Mouse (Mus musculus): Measurements from ENCODE around the gene Zfyve27. TPM values are rescaled to one million over a fixed set of nuclear protein-coding genes. Genes with fewer than 3 reads are reported as not detected.

Zfyve27 gene
- 8.1 TPM for polyA plus RNA-seq (2014; fragmentation: Illumina TruSeq; extraction: RNeasy Lipid Tissue Mini Kit (QIAGEN cat#74804); ENCODE audit: low read depth, low replicate concordance)

DNA sequence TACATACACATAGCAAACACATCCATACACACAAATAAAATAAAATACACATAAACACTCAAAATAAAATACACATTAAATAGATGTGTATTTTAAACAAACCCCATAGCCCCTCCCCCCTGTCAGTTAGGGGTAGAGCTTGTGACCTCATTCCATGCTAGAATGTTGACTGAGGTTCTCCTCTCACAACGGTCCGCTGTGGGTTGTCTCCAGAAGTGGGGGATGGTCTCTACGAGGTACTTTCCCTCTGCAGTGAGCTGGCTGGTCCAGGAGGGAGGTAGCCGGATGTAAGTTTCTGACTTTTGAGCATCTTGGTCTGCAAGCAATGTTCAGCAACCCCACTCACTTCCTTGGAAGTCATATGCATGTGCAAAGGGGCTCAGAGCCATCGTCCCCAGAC is at the start of gene Zfyve27:
TSS of gene Zfyve27 (plus strand) at position 188 of the 400 bp plus-strand sequence.

DNA sequence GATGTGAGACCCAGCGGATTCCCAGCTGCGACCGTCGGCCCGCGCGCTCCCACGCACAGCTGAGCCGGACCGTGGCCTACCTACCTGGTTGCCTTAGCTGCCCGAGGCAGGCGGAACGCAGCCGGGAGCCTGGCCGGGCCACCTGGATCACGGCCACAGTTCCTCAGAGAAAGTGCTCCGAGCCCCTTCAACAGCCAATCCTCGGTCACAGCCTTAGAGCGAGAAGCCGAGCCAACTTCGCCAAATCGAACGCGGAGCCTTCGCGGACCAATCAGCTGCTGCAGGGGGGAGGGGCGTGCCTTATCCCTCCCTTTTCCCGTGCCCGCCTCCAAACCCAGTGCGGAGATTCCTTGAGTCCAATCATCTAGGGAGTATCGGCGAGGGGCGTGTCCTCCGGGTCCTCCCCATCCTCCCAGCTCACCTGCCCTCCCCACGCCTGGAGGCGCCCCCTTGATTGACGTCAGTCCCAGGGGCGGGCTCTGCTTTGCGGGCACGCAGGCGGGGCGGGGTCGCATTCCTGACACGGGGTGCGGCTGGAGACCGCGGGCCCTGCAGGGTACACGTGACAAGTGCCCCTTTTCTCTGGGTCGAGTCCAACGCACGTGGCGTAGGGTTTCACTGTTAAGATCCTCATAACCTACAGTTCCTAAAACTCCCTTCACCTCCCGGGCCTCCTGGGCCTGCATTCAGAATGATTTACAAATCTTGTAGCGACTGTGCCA is 34.8 kb upstream of the Zfyve27 start, which contains the start of gene Avpi1:
TSS of gene Avpi1 (minus strand) at position 273 of the 722 bp plus-strand sequence.

DNA sequence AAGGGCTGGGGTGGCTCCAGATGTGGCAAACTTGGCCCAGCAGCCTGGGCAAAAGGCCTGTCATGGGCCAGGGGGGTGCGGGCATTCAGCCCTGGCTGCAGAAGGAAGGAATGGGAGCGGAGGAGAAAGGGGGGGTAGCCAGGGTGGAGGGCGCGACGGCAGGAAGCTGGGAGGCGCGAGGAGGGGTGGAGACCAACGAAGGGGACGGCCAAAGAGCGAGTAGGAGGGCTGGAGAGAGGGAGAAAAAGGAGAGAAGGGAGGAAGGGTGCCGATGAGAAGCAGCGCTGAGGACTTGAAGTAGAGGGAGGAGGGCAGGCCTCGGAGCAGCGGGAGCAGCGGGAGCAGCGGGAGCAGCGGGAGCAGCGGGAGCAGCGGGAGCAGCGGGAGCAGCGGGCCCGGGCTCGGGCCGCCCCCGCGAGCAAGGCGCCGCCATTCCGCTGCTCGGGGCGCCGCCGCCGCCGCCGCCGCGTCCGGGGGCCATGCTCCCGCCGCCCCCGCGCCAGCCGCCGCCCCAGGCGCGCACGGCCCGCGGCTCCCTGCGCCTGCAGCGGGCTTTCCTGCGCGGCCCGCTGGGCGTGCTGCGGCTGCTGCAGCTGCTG is 16.5 kb upstream of the Zfyve27 start, which contains the start of gene Marveld1:
TSS of gene Marveld1 (plus strand) at position 231 of the 599 bp plus-strand sequence.

DNA sequence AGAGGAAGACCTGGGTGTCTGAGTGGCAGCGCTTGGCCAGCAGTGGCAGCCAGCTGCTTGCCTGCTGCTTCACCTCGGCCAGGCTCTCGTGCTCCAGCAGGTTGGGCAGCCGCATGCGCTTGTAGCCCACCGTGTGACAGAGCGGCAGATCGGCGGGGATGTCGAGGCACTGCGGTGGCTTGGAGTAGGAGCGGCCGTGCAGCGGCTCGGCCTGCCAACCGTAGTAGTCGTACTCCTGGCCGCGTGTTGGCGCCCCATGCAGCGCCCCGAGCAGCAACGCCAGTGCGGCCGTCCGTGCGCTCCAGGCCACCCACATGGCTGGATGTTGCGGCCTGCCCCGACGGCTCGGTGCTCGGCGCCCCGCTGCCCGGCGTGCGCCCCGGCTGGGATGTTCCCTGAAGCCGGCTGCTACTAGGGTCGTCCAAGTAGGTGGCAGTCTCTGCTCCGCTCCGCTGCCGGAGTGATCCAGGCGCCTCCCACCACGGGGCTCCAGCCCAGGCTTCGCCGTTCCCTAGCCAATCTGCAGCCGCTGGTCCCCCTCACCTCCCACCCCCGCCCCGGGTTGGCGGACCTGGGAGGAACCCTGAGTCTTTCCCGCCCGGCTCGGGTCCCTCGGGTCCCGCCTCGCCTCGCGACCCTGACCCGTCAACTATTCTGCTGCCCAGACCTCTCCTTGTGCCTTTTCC is 38.1 kb downstream of the Zfyve27 start, which contains the start of gene Sfrp5:
TSS of gene Sfrp5 (minus strand) at position 557 of the 686 bp plus-strand sequence.

Other genes starting within 250 kb of the Zfyve27 start
- 33.2 TPM for gene Exosc1, start 230.5 kb upstream of the Zfyve27 start, polyA plus RNA-seq (2014; fragmentation: Illumina TruSeq; extraction: RNeasy Lipid Tissue Mini Kit (QIAGEN cat#74804); ENCODE audit: low read depth, low replicate concordance)
- gene Zdhhc16, start 230.5 kb upstream of the Zfyve27 start, polyA plus RNA-seq (2014; fragmentation: Illumina TruSeq; extraction: RNeasy Lipid Tissue Mini Kit (QIAGEN cat#74804); ENCODE audit: low read depth, low replicate concordance): 30.8 TPM
- 13.2 TPM for gene Mms19, start 182.8 kb upstream of the Zfyve27 start, polyA plus RNA-seq (2014; fragmentation: Illumina TruSeq; extraction: RNeasy Lipid Tissue Mini Kit (QIAGEN cat#74804); ENCODE audit: low read depth, low replicate concordance)
- 0.52 TPM for gene Ubtd1, start 182.2 kb upstream of the Zfyve27 start, polyA plus RNA-seq (2014; fragmentation: Illumina TruSeq; extraction: RNeasy Lipid Tissue Mini Kit (QIAGEN cat#74804); ENCODE audit: low read depth, low replicate concordance)
- gene Ankrd2, start 128.0 kb upstream of the Zfyve27 start, polyA plus RNA-seq (2014; fragmentation: Illumina TruSeq; extraction: RNeasy Lipid Tissue Mini Kit (QIAGEN cat#74804); ENCODE audit: low read depth, low replicate concordance): not detected
- gene Hoga1, start 118.3 kb upstream of the Zfyve27 start, polyA plus RNA-seq (2014; fragmentation: Illumina TruSeq; extraction: RNeasy Lipid Tissue Mini Kit (QIAGEN cat#74804); ENCODE audit: low read depth, low replicate concordance): 0.35 TPM
- gene 4933411K16Rik, start 111.7 kb upstream of the Zfyve27 start, polyA plus RNA-seq (2014; fragmentation: Illumina TruSeq; extraction: RNeasy Lipid Tissue Mini Kit (QIAGEN cat#74804); ENCODE audit: low read depth, low replicate concordance): not detected
- 2.4 TPM for gene Morn4, start 77.6 kb upstream of the Zfyve27 start, polyA plus RNA-seq (2014; fragmentation: Illumina TruSeq; extraction: RNeasy Lipid Tissue Mini Kit (QIAGEN cat#74804); ENCODE audit: low read depth, low replicate concordance)
- gene Pi4k2a, start 73.5 kb upstream of the Zfyve27 start, polyA plus RNA-seq (2014; fragmentation: Illumina TruSeq; extraction: RNeasy Lipid Tissue Mini Kit (QIAGEN cat#74804); ENCODE audit: low read depth, low replicate concordance): 13.7 TPM
- 8.3 TPM for gene Avpi1, start 34.9 kb upstream of the Zfyve27 start, polyA plus RNA-seq (2014; fragmentation: Illumina TruSeq; extraction: RNeasy Lipid Tissue Mini Kit (QIAGEN cat#74804); ENCODE audit: low read depth, low replicate concordance)
- gene Marveld1, start 16.6 kb upstream of the Zfyve27 start, polyA plus RNA-seq (2014; fragmentation: Illumina TruSeq; extraction: RNeasy Lipid Tissue Mini Kit (QIAGEN cat#74804); ENCODE audit: low read depth, low replicate concordance): 11.5 TPM
- gene Sfrp5, start 38.3 kb downstream of the Zfyve27 start, polyA plus RNA-seq (2014; fragmentation: Illumina TruSeq; extraction: RNeasy Lipid Tissue Mini Kit (QIAGEN cat#74804); ENCODE audit: low read depth, low replicate concordance): not detected
- gene Golga7b, start 83.6 kb downstream of the Zfyve27 start, polyA plus RNA-seq (2014; fragmentation: Illumina TruSeq; extraction: RNeasy Lipid Tissue Mini Kit (QIAGEN cat#74804); ENCODE audit: low read depth, low replicate concordance): 0.64 TPM

All from adrenal gland, adult 10 weeks (tissue).